Mouse (Mus musculus) thymus, adult 2 months (tissue): Measurements from ENCODE around the gene Rpl14. TPM values are rescaled to one million over a fixed set of nuclear protein-coding genes. Genes with fewer than 3 reads are reported as not detected.

ENCODE experiments used
- DNase-seq: peaks from one replicate; pipeline ENCODE4 v3.0.0; 2021
- H3K27ac ChIP-seq: fragments of 200-500 bp; 2 replicates; pipeline ENCODE4 v1.5.1; 2012; ENCODE audit warnings: low read length, control low read depth; ENCODE audit not compliant: control insufficient read depth, insufficient read depth
- H3K27me3 ChIP-seq: fragments of 200-500 bp; 2 replicates; pipeline ENCODE4 v1.6.1; 2012; ENCODE audit warnings: mild to moderate bottlenecking, low read length, moderate library complexity, mixed read lengths; ENCODE audit not compliant: control insufficient read depth, insufficient read depth
- H3K36me3 ChIP-seq: fragments of 200-500 bp; 2 replicates; pipeline ENCODE4 v1.6.1; 2012; ENCODE audit warnings: mild to moderate bottlenecking, low read length, moderate library complexity; ENCODE audit not compliant: control insufficient read depth, insufficient read depth
- H3K4me1 ChIP-seq: fragments of 200-500 bp; replicated peaks from 2 replicates; pipeline ENCODE4 v1.6.1; 2012; ENCODE audit warnings: low read length; ENCODE audit not compliant: control insufficient read depth, insufficient read depth
- H3K4me3 ChIP-seq: fragments of 200-500 bp; 2 replicates; pipeline ENCODE4 v1.5.1; 2012; ENCODE audit warnings: mild to moderate bottlenecking, low read length, control low read depth, moderate library complexity; ENCODE audit not compliant: control insufficient read depth, insufficient read depth
- CTCF ChIP-seq: fragments of 200-500 bp; IDR thresholded peaks from 2 replicates; pipeline ENCODE4 v1.5.1; 2012; ENCODE audit warnings: mild to moderate bottlenecking, control low read depth, low read length, moderate library complexity, borderline replicate concordance; ENCODE audit not compliant: control insufficient read depth, poor library complexity, insufficient read depth; ENCODE audit errors: extremely low read depth
- POLR2A ChIP-seq: fragments of 200-500 bp; IDR thresholded peaks from 2 replicates; pipeline ENCODE4 v1.6.1; 2012; ENCODE audit warnings: mild to moderate bottlenecking, low read length, control low read depth, moderate library complexity; ENCODE audit not compliant: control insufficient read depth, poor library complexity, insufficient read depth; ENCODE audit errors: extremely low read depth
- WGBS: fragments of 180-500 bp; shearing (Covaris S2); methylation state at CpG from one replicate; pipeline ENCODE4 v1.1.7; 2018; 5-methylcytosine and 5-hydroxymethylcytosine counted together
- polyA plus RNA-seq: library from polyadenylated mRNA; depleted of rRNA; stranded (reverse); fragments of >200 nt; gene quantifications from 2 replicates; pipeline ENCODE4 v1.2.3, GENCODE M21; 2012; rRNA removed

Rpl14 gene
- polyA plus RNA-seq, 1 experiment: 585 TPM

DNA sequence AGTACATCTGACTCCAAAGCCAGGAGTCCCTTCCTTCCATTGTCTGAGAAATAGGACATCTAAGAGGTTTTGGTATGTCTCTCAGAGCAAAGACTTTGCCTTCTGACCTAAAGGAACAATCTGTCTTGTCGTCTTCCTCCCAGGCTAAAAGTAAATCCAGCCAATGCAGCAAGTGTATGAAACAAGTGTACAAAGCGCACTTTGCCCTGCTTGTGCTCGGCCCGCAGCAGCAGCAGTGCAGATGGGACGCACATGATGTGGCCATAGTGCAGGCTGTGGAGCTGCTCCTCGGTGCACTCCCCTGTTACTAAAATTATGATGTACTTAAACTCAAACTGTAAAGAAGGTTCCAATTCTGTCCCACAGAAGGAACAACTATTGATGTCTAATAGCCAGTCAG is 46.9 kb downstream of the Rpl14 start:
- WGBS: 96% methylated on average over 6 of the region's 6 CpGs
- TF ChIP-seq CTCF (no peak), POLR2A (no peak)
- H3K27ac ChIP-seq: no peak overlapping the region
- H3K4me1 ChIP-seq: no peaks in the 10 kb centered on the region
- no peaks in the 10 kb centered on the region; the same call in 1 of the 2 replicates for H3K27me3 ChIP-seq
- no peak overlapping the region for H3K4me3 ChIP-seq
- H3K36me3 ChIP-seq: no peaks in the 10 kb centered on the region
- DNase-seq: no peak

DNA sequence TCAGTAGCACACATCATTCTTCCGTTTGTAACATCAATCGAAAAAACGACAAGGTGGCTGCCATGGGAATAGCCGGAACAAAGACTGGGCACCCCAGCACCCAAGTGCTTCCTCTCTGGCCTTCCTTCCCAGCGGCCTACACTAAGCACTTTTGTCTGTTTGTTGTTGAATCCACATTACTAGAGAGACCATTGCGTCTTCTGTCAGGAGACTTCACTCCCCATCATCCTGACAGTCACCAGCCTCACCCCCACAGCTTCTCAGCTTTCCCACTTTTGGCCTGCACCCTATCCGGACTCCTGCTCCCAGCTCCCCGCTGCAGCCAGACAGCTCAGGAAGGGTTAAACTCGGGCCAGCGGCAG is 48.1 kb downstream of the Rpl14 start:
- no peak for DNase-seq
- no peak overlapping the region for H3K4me3 ChIP-seq
- no peaks in the 10 kb centered on the region for H3K36me3 ChIP-seq

DNA sequence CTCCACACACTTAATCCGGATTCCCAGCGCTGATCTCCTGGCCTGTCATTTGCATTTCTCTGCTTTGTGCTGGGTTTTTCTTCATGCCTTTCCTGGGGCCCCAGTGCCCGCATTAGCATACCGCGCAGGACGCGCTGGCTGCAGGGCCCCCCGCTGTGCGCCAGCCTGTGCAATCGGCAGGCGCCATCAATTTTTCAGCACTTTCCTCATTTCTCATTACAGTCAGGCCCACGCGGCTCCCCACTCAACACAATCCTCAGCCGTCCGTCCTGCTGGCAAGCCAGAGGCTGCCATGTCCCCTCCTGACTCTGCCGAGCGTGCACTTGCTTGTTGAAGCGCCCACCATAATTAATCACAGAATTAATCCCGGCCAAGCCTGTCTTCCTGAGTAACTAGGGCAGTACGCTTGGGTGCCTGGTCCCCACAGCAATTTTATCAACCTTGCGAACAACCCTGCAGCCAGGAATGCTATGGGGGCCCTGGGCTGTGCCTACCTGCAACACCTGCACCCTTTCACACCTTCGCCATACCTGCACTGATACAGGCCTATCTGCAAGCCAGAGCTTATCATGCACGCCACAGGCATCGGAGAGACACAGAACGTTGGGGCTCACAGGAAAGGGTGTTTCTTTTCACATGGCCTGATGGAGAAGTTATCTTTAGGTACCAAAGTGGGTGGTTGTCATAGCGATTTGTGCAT is 48.6 kb downstream of the Rpl14 start:
- 53% methylated on average over 26 of the region's 26 CpGs for WGBS
- TF ChIP-seq POLR2A (no peak), CTCF (no peak)
- Histone ChIP-seq H3K4me1 (no peaks in the 10 kb centered on the region), H3K27me3 (no peaks in the 10 kb centered on the region; the same call in 1 of the 2 replicates), H3K4me3 (no peak overlapping the region), H3K27ac (no peak overlapping the region), H3K36me3 (no peaks in the 10 kb centered on the region)
- no peak for DNase-seq

More for the DNA sequence above, 48.1 kb downstream of the Rpl14 start:
- Histone ChIP-seq H3K27ac (no peak overlapping the region), H3K27me3 (no peaks in the 10 kb centered on the region; the same call in 1 of the 2 replicates), H3K4me1 (no peaks in the 10 kb centered on the region)
- TF ChIP-seq POLR2A: no peak
- TF ChIP-seq CTCF: no peak
- 37% methylated on average over 10 of the region's 10 CpGs for WGBS

DNA sequence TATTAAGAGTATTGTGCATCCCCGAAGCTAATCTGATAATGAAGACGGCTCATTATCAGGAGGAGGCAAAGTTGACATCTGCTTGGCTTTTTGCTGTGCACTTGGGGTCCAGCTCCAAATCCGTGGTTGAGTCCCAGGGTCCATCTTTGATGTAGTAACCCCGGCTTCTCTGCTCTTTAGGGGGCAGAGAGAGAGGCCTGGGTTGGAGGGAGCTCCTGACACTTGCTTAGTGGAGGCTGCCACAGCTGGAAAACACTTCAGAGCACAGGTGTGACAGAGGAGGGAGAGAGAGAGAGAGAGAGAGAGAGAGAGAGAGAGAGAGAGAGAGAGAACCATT is 49.1 kb downstream of the Rpl14 start:
- H3K4me3 ChIP-seq: no peak overlapping the region
- no peak overlapping the region for H3K27ac ChIP-seq
- TF ChIP-seq CTCF: no peak
- no peak for TF ChIP-seq POLR2A
- 83% methylated on average over 4 of the region's 4 CpGs for whole genome bisulfite sequencing
- H3K4me1 ChIP-seq: no peaks in the 10 kb centered on the region
- H3K36me3 ChIP-seq: no peaks in the 10 kb centered on the region
- no peaks in the 10 kb centered on the region; the same call in 1 of the 2 replicates for H3K27me3 ChIP-seq
- DNase-seq: no peak

Other genes with a start within 250 kb of the Rpl14 start
- 94.4 and 113 TPM in 2 replicates for gene Eif1b, start 79.2 kb upstream of the Rpl14 start, polyA plus RNA-seq
- 2.0 TPM in 2 replicates for gene Entpd3, start 31.6 kb upstream of the Rpl14 start, polyA plus RNA-seq